Mouse (Mus musculus) 3T3-L1 (cell line): ENCODE measurements around the gene Tnfaip8l2.

Experiments used
- DNase-seq: peaks from one replicate; pipeline ENCODE4 v3.0.0-alpha.2; 2015; ENCODE audit warnings: low read depth, low spot score

The Tnfaip8l2 gene

DNA sequence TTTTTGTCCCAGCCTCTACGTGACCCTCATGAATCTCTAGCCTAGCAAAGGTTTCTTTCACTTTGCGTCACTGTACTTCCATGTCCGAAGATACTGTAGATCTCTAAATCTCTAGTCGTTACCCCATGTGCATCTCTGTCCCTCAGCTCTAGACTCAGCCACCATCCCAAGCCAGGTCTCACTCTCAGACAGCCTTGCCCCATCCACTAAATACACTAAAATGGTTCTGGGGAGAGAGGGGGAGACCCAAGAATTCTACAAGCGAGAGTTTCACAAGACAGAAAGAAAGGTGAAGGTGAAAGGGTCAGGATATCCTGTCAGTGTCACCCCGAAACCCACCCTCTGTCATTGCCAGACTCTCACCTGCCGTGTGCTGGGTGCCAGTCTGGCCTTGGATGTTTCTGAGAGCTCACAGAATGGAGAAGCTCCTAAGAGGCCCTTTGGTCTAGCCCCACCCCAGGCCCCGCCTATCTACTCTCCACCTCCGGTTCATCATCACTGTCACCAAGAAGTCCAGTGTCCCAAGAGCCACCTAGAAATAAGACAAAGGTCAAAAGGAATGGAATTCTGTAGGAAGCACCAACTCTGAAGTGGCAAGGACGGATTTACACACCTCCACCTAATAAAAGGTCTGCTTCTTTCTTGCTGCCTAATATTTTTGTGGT is at the start of gene Tnfaip8l2:
Gene Tnfaip8l2, minus strand, starts transcription at position 409 of the 665 bp plus-strand sequence.
- DNase-seq, result no peak

GRCm38 (mm10) chr3:95186888-95187287 is 44.7 kb upstream of the Tnfaip8l2 start:
- no peak for DNase-seq

DNA sequence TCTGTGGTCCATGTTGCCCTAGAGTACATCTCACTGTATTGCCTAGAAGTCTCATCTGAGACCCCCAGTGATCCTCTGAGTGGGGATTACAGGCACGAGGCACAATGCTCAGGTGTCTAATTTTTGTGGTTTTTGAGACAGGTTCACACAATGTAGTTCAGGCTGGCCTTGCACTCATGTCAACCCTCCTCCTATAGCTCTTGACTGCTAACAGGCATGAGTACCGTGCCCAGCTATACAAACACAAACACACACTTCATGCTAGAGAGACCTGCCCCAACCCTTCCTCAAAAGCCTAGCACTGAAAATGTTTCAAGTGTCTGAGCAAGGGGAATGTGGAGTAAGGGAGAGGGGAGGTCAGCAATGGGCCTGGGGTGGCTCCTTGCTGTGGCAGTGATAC is 43.9 kb upstream of the Tnfaip8l2 start:
- DNase-seq, result no peak

DNA sequence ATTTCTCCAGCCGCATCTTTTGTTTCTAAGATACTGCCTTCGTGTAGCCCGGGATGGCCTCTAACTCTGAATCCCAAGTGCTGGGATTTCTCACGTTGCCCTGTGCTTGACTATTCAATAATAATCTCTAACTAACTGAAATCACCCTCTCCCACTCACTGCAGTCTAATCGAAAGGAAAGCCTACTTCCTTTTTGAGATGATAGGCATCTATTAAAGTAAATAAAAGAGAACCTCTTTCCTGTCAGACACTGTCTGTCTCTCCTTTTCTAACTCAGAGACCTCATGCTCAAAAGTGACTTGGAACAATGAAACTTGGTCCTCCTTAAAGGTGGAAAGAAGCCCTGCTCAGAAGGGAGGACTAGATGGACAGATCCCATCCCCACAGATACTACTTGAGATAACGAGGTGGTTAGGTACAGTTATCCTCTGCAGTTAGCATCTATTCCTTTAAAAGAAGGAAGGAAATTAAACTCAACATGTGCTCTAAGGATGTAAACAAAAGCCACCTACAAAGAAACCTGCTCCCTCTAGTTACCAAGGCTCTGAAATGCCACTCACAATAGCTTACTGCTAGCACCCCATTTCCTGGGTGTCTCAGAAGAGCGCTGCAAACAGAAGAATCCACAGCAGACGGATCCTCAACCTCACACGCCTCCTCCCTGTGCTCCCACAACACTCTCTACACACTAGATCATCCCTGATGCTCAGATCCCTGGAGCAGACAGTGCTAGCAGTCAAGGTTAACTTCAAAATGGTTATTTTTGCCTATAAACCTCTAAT is 42.8 kb upstream of the Tnfaip8l2 start:
- DNase-seq, result no peak

DNA sequence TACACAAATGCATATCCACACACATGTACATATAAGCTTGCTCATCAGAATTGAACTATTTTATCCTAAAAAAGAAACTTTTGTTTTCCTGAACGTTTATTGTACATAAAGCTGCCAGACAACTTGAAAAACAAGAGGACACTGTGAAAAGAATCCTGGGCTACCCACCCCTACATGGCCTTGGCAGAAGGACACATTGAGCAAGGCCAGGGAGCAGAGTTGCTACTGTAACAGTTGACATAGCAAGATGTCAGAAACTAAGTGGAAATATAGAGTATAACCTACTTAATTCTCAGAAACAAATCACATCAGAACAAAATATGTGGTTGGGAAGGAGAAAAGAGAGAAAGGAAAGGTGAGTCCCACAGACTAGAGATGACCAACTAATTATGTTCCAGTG is 39.7 kb upstream of the Tnfaip8l2 start:
- no peak for DNase-seq

DNA sequence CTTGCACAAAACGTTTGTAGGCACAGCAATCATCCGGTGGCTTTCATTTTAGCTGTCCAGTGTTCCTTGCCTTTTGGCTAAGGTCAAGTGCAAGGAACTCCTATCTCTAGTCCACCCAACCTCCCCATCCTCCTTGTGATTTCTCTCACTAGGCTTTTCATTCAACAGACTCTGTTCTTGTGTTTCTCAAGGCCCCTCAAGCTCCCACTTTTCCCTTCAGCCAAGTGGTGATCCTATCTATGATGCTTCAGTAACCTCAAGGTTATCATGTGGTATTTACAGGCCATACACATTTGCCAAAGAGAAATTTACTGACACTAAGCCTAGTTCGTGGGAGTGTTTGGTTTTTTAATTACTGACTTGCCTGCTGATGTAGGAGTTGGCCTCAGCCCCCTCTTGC is 37.7 kb upstream of the Tnfaip8l2 start:
- DNase-seq, result no peak

DNA sequence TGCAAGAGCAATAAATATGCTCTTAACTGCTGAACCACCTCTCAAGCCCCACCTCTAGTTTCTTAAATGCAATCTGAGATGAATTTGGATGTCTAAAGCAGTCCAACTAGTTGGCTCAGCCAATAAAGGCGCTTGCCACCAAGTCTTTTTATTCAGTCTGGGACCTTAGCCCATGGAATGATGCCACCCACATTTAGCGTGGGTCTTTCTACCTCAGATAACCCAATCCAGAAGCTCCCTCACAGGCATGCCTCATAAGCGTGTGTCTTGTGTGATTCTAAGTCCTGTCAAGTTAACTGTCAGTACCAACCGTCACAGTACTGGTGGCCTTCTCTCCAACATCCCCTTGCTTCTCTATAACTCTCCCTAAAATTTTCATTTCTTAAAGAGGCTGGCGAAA is 36.8 kb upstream of the Tnfaip8l2 start:
- DNase-seq, result no peak

DNA sequence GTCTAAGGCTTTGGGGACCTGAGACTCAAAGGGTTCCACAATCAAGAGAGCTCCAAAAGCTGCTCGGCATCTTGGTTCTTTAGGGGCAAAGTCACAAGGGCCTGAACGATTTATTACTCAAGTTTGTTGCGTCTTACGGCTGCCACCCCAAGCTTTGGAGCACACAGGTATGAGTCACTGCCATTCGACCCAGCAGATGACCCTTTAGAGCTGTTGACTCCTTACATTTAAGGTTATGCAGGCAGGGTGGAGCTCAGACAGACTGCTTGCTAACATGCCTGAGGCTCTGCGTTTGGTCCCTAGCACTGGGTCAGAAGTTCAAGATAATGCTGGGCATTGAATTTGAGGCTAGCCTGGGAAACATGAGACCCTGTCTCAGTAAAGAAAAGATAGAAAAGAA is 35.4 kb upstream of the Tnfaip8l2 start:
- peak; percentile 63 for DNase-seq

DNA sequence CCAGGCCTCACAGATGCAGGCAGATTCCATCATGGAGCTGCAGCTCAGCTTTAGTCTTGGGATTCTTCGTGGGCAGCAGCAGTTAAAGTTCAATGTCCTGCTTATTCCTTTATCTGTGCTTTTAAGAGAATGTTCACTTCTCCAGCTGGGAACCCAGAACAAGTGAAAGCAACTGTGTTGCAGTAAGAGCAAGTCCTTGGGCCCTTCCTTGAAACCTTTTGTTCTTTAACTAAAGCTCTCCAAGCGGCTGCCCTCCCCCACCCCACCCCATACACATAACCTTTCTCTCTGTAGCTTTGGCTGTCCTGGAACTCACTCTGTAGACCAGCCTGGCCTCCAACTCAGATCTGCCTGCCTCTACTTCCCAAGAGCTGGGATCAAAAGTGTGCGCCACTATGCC is 34.3 kb upstream of the Tnfaip8l2 start:
- no peak for DNase-seq

DNA sequence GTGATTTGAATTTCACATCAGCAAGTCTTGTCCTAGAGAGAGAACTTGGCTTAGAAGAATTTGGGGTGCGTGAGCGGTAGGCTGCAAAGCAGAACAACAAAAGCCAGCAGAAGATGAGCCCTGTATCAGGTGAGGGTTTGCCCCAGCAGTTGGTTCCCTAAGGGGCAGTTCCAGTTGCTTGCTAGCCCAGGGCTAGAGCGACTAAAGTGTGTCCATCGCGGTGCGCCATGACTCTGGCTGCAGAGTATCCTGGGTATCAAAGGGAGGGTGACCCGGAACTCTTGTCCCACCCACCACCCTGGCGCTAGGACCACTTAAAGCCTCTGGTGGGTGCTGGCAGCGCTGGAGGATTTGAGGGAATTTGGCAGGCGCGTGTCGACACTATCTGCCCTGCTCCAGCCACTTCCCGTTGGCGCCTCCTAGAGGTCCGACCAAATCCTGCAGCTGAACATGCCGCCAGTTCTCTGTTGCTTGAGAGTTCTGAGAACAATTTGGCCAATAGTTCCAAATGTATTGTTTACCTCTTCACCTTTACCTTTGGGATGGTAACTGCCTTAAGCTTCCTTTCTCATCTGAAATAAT is 31.9 kb upstream of the Tnfaip8l2 start:
- no peak for DNase-seq

- DNase-seq, result no peak
Observed at GRCm38 (mm10) chr3:95173256-95173949, 31.2 kb upstream of the Tnfaip8l2 start.

DNA sequence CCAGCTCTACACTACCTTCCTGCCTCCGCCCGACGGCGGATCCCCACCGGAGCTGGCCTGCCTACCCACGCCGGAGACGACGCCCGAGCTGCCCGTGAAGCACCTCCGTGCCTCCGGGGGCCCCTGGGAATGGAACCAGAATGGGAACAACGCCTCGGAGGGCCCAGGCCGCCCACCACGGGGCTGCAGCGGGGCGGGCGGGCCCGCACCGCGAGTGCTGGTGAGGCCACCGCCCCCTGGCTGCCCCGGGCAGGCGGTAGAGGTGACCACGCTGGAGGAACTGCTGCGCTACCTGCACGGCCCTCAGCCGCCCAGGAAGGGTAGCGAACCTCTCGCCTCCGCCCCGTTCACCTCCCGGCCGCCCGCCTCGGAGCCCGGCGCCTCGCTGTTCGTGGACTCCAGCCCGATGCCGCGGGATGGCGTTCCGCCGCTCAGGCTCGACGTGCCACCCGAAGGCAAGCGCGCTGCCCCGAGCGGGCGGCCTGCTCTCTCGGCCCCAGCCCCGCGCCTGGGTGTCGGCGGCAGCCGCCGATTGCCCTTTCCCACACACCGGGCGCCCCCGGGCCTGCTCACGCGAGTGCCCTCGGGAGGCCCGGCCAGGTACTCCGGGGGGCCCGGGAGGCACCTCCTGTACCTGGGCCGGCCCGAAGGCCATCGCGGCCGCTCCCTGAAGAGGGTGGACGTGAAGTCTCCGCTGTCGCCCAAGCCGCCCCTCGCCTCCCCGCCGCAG is 30.5 kb upstream of the Tnfaip8l2 start:
- no peak for DNase-seq

GRCm38 (mm10) chr3:95171105-95171504 is 28.9 kb upstream of the Tnfaip8l2 start:
- no peak for DNase-seq

- DNase-seq, result no peak
Observed at GRCm38 (mm10) chr3:95169996-95170395, 27.8 kb upstream of the Tnfaip8l2 start.

GRCm38 (mm10) chr3:95164840-95165239 is 22.7 kb upstream of the Tnfaip8l2 start:
- no peak for DNase-seq

GRCm38 (mm10) chr3:95164256-95164550 is 22.0 kb upstream of the Tnfaip8l2 start:
- DNase-seq, result no peak

DNA sequence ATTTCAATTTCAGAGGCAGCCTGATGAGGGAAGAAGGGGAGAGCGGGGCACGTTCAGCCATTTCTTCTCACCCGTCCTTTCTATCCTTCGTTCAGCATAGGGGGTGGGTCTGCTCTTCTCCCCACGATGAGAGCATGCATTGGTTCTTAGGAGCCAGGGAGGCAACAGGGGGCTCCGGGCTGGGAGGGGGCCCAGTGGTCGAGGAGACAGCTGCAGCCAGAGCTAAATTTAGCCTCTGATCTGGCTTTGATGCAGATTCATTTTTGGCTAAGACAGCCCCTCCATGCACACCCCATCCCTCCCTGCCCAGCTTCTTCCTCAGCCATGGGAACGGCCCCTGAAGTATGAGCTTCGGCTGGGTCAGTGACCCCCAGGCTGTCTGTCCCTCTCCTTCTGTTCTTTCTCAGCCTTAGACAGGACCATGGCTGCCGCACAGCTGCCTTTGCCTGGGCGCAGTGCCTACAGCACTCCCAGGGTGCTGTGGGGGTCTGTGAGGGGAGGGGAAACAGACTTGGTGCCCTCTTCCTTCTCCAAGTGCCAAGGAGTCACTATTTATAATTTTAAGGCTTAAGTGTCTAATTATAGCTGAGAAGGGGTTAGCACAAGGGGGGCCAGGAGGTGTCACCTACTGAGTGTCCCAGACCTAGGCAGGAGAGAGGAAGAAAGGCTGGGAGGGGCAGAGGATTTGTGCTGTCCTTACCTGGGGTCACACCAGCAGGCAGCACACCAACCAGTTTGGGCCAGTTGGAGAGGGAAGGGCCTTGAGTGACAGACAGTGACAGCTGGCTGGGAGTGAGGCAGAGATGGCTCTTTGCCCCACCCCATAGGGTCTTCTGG is 21.5 kb upstream of the Tnfaip8l2 start:
- no peak for DNase-seq

GRCm38 (mm10) chr3:95162345-95162628 is 20.1 kb upstream of the Tnfaip8l2 start:
- DNase-seq, result no peak

- no peak for DNase-seq
Observed at GRCm38 (mm10) chr3:95161618-95162344, 19.6 kb upstream of the Tnfaip8l2 start.

GRCm38 (mm10) chr3:95161041-95161551 is 18.9 kb upstream of the Tnfaip8l2 start:
- no peak for DNase-seq
